Mouse (Mus musculus): ENCODE results near the gene Scimp. TPM values are rescaled to one million over a fixed set of nuclear protein-coding genes. Genes with fewer than 3 reads are reported as not detected.
"Not testable (repeated sequence)": the region's sequence is repeated elsewhere in the genome, so short reads cannot be mapped to it uniquely, and the experiment has no call there.

Scimp gene
- total RNA-seq, 2 experiments from 2014 or later = not detected

DNA sequence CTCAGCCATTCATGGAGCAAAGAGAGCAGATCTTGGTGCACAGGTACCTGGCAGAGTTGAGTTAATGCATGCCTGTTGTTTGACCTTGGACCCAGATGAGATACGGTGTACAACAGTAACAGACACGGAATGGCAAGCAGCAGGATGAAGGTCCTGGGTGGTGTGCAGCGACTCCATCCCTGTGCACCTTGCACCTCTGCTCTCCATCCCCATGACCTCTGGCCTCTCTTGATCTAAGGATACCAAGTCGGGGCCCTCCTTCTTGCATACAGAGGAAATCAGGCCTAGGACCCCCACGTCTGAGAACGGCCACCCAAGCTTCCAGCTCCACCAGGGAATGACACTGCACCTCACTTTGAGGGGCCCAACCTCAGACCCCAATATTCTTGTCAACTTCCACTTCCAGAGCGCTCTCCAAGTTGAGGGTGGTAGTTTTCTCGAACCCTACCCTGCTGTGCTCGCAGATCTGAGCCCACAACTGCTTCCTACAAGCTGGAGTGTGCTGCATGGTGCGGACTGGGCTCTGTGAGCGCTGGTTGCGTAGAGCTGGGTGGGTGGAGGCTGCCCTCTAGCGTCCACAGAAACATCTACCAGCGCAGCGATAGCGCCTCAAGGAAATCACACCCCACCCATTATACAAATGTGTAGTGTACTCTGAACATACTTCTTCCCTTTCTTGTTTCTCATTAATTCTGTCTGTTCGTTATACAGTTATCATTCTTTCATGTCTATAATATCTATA is 35.4 kb downstream of the Scimp start:
- peak; percentile 51 to 67 for DNase-seq (ENCODE audit: low spot score in 2 of 2)

DNA sequence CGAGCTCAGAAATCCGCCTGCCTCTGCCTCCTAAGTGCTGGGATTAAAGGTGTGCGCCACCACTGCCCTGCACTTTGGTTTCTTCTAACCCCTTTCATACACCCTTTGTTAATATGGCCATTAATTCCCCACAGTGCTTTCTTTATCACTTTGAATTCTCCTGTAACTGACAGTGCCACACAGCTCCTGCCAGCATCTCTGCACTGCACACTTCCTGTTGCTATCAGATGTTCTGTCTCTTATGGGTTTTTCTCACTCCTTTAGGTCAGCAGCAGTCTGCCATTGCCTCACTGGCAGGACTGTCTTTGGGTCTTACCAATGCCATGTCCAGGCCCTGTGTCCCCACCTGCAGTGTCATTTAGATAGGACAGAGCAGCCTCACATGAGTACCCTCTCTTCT is 41.6 kb downstream of the Scimp start:
- DNase-seq (ENCODE audit: low spot score in 2 of 2) = no peak

DNA sequence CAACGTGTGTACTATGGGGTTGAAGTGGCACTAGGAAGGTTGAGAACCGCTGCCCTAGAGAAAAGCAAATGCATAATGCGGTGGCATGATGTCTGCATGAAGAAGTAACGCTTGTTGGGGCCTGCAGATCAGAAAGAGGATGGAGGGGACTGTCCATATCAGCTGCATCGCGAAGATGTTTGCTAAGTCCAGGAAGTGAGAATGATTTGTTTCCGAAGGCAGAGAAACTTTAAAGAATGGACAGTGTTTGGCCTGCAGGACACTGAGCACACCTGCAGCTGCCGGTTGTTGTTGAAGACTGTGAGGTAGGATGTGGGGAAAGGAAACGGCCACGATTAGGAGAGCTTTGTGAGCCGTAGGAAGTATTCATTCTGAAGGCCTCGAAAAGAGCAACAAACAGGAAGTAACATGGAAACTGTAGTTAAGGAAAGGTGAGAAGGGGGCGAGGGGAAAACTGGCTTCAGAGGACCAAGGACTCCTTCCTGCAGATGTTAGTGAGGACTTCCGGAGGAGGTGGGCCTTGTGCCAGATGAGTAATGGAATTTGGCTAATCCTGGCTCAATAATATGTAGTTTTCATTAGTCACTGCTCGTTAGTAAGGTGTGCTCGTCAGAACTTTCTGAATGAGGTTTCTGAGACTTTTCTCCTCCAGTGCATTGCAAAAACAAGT is 46.5 kb downstream of the Scimp start:
- DNase-seq (ENCODE audit: low spot score in 2 of 2) = no peak

DNA sequence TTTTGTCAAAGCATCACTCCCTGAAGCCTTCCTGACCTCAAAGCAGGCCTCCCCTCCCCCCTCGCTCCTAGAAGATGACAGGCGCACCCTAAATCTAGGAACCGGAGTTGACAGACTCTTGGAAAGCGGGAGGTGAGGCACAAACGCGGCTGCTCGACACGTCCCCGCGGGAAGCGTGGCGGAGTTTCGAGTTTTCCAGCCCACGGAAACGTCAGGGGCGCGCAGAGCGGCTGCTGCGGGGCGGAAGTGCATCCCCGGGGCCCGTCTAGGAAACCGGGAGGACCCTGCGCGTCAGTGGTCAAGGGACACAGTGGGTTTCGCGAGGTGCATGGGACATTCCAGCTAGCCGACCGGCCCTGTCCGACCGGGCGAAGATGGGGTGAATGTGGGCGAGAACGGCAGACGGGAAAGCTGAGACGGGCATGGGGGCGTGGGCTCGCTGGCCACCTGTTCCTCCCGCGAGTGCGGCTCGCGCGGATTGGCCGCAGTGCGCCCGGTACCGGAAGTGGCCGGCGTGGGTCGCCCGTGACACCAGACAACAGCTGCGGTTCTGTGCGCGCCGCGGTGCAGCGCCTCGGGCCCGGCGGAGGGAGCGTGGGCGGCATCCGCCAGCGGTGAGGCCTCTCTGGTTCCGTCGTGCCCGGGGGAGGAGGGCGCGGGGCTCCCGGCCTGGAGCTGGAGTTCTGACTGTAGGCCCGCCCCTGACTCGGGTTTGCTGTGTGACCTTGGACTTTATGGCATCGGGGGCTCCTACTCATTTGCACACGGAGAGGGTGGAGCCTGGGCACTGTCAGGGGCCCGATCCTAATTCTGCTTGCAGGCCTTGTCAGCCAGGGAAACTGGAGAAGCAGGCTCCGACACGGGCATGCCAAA is 48.2 kb downstream of the Scimp start, which contains the start of gene Zfp3:
Zfp3 (plus strand) TSS at position 274 of the 873 bp plus-strand sequence.
- DNase-seq (ENCODE audit: low spot score in 2 of 2) = peak; percentile 72 to 85

DNA sequence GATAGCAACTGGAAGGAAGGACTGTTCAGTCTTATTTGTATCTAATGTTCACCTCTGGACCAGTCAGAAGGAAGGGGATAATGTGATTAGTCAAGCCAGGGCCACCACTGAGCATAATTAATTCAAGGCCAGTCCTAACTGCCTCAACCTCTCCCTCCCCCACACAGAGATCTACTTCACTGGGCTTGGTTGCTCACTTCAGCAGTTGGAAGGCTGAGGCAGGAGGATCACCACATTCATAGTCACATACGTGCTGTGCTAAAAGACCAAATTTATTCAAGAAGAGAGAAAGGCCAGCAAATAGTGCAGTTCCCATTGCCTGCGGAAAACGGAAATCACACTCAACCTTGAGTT is 48.8 kb downstream of the Scimp start:
- DNase-seq (ENCODE audit: low spot score in 2 of 2) = no peak

DNA sequence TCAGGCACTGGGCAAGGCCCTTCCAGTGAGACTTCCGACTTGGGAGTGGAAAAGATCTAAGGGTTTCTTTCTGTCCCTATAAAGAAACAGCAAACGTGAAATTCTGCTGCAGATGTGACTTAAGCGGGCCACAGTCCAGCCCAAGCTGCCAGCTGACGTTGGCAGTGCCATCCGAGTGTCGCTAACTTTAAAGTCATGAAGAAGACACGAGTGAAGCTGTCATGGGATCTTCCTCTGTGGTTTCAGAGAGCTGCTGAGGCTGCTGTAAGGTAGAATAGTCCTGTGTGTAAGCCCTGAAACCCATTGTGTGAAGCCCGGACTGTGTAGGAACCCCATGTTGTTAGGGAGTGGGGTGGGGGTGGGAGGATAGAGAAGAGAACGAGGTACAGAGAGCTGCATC is 49.7 kb downstream of the Scimp start:
- DNase-seq (ENCODE audit: low spot score in 2 of 2) = no peak

DNA sequence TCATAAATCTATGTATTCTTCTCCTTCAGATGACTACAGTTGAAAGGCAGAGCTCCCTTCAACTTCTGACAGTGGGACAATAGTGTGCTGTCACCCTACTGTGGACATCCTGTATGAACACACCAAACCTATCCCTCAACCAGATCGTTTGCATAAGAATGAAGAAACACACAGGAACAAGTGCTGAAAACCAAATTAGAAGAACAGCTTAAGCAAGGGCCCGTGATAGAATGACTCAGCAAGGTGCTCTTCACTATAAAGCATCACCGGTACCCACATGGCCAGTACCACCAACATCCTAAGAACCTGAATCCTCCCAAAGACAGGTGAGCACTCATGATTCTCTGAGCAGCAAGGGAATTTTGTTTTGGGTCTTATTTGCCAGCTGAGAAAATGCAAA is 51.9 kb downstream of the Scimp start:
- not testable (repeated sequence) for DNase-seq (ENCODE audit: low spot score in 2 of 2)

DNA sequence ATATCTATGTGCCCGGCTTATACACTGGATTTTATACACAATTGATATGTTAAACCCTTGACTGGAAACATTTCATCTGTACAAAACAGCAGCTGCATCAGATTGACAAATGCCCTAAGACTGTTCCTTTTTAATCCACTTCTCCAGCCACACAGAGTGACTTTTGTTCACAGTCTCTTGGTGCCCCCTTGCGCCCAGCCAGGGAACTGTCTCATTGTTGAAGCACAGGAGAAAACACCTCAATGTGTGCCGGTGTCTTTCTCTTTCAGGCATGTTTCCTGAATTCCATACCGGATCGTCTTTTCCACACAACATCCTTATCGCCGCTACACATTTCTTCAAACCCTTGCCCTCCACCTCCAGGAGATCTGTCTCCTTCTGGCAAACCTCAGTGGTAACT is 56.7 kb downstream of the Scimp start:
- DNase-seq (ENCODE audit: low spot score in 2 of 2) = peak; percentile 80 to 86

DNA sequence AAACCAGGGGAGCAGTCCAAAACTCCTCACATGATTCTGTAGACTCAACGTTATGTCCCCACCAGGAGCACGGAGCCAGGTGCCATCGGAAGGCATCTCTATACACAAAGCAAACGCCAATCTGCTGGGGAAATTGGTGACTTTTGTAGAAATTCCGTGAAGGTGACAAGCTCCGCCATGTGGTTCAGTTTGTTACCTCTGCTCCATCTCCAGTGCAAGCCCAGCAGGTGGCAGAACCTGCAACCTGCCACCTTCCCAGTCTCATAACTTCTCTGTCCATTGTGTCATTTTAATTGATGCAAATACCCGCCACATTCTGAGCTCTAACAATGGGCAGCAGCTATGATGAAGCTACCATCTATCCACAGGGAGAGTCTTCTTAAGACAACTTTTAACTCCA is 57.4 kb downstream of the Scimp start:
- DNase-seq (ENCODE audit: low spot score in 2 of 2) = no peak

DNA sequence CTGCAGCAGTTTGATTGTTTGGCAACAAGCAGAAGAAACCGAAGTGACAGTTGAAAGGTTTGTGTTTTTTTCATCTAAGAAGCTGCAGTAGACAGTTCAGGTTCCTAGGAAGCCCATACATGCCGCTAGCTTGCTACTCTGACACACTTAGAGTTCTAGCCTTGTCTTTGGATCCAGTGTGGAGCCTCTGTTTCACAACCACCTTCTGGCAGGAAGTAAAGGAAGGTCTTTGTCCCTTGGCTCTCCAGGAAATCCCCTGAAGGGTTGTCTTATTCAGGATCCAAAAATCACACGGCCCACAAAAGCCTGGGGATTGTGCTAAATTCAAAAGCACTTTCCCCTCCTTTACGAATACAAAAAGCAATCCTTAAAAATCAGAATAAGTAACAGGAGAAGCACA is 57.9 kb downstream of the Scimp start:
- no peak for DNase-seq (ENCODE audit: low spot score in 2 of 2)

DNA sequence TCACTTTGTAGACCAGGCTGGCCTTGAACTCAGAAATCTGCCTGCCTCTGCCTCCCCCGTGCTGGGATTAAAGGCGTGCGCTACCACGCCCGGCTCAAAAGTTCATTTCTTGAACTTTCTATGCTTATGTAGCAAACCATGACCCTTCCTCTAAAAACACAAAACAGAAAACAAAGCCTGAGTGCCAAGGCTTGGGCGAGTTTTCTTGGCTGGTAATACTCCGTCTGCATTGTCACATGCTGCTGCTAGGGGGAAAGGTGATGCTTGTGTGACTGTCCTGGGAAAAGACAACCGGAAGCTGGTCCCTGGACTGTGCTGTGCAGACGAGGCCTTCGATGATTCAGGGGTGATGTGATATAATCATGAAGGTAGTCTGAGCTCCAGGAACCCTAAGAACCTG is 59.2 kb downstream of the Scimp start:
- DNase-seq (ENCODE audit: low spot score in 2 of 2) = no peak

DNA sequence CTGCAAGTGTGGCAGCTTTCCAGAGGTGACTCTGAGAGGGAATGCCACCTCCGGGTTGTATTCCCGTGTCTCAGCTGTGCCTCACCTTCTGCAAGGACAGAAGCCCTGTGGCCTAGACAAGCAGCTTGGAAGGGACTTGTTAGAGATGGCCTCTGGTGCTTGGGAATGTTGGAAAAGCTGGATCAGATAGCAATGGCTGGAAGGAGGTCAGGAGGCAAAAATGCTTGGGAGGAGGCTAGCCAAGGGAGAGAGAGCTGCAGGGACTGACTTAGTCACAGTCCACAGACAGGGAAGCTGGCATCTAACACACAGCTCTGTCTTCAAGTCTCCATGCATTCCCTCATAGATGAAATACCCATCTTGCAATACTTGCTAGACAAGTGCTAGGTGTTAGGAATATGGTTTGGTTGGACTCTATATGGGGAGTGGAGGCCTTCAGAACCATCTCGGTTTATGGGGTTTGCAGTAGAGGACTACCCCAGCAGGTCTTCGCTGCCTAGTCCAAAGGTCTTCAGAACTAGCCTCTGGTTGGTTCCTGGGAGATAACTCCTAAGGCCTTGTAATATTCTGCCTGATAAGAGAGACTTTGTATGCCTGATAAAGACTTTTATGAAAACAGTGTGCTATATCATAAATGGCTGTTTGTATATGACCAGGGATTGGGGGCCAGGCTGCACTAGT is 59.9 kb downstream of the Scimp start:
- no peak for DNase-seq (ENCODE audit: low spot score in 2 of 2)

DNA sequence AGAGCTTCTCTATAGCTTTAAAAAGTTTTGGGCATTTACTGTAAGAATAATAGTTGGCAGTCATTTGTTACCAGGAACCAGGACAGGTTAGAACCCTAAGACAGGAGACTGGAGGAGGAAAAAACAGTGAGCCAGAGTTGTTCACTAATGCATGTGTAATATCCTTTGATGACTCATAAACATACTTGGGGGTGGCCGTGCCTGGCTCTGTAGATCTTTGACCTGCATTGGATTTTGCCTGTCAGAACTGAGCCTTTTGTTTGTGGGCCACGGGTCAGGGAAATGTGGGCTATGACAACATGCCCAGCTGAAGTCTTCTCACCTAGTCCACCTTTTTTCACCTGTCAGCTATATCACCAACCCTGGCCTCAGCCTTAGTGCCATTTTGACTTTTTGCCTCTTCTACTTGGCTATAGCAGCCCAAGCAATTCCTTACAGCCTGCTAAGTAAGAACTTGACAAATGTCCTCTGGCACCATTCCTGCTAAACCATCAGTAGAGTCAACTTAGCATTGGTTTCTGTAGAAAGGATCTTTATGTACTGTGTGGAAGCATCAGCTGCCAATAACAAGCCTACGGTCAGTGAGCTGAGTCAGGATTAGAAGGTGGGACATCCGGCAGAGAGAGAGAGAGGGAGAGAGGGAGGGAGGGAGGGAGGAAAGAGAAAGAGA is 64.4 kb downstream of the Scimp start:
- no peak for DNase-seq (ENCODE audit: low spot score in 2 of 2)

DNA sequence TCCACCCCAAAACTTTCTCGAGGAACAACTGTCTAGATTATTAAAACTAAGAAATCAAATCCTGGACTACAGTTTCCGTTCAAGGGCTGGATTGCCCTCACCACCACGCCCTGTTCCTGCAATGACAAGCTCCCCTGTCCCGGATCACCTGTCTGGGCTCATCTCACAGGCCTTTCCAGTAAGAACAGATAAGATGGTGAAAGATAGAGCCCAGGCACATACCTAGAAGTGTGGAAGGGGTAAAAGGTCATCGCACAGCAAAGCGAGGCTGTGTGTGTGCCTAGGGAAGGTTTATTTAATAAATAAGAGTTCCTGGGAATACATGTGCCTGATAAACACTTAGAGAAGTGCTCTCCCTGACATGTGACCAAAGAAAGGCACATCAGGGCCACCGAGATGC is 66.8 kb downstream of the Scimp start:
- DNase-seq (ENCODE audit: low spot score in 2 of 2) = no peak

DNA sequence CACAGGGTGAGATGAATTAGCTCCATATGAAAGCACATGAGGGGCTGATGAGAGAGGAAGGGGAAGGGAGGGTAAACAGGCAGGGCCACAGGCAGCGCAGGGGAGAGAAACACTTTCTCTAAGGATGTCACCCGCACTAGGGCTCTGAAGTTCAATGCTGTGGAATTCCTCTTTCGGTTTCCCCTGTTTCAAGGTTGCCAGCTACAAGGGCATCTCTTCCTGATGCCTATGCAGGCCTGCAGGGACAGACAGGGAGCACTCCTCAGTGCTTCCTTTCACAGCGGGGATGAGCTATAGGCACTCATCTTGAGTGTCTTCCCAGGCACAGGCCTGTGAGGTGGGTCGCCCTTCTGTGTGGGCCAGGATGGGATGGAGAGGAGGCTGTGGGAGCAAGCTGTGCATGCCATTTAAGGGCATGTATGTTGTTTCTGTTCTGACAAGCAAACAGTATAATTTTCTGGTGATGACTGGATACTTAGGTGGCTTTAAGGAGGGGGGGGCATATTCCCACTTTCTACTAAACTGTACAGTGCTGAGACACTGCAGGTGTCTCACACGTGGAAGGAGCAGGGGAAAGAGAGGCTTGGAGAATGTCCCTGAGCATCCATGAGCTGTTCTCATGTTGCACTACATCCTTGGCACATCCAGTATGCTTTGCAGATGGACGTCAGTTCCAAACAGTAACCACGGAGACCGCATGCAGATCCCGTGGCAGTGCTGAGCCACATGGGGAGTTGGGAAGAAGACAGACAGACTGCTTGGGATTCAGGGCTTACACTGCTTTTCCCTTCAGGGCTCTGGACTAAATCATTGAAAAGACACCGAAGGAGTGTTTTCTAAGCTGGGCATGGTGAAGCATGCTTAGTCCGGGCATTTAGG is 69.6 kb downstream of the Scimp start:
- peak; percentile 65 to 77 for DNase-seq (ENCODE audit: low spot score in 2 of 2)

DNA sequence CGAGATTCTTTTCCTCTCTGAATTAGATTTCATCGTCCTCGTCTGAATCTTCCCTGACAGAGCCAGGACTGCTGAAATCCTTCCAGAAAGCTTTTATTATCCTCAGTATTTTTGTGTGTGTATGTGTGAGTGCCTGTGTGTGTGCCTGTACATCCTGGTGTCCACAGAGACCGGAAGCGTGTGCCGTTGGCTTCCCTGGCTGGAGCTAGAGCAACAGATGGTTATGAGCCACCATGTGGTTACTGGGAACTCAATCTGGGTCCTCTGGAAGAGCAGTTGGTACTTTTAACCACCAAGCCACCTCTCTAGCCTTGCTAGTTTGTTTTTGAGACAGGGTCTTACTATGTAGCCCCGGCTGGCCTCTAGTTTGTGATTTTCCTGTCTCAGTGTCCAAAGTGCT is 70.3 kb downstream of the Scimp start:
- DNase-seq (ENCODE audit: low spot score in 2 of 2) = peak; percentile 45 to 64

DNA sequence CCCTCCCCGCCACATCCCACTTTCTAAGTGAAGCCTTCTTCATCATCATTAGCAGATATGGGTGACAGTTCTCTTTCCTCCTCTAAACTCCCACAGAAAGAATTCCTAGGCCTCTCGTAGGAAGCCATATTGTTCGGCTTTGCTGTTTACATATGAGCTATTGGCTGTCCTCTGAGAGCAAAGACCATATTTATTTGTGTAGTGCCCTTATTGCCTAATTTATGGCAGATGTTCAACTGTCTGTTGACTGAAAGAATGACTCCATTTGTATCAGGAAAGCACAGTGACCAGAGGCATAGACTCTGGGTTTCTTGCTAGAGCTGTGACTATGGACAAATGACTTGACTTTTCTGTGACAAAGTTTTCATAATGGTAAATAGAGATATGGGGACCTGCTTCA is 70.8 kb downstream of the Scimp start:
- no peak for DNase-seq (ENCODE audit: low spot score in 2 of 2)

Data from layer of hippocampus, postnatal 14 days (tissue).